8 mouse cellular contexts compared by ENCODE assay signal in genomic region chr11:118355640-118356039, GRCm38 (mm10). TPM values are rescaled to one million over a fixed set of nuclear protein-coding genes. Genes with fewer than 3 reads are reported as not detected.
DNase-seq lines count a peak whose midpoint lies in the region; ATAC-seq and TF ChIP-seq lines count a peak whose summit lies in the region.

Gene Timp2, minus strand, starts transcription at chr11:118355740.

- TF ChIP-seq CTCF in bone marrow macrophage, adult 2 months (IDR thresholded peaks at IDR 0.05; ENCODE audit: low read depth, low read length): no peak

- H3K79me2 ChIP-seq in myocyte (ENCODE audit: control insufficient read depth, insufficient read depth): peaks cover 47% of the 10 kb centered on the region

- no peak for TF ChIP-seq POLR2A in bone marrow macrophage, adult 2 months (IDR thresholded peaks at IDR 0.05; ENCODE audit: borderline replicate concordance, low read depth, low read length)
- no peak for TF ChIP-seq POLR2A in myocyte (IDR thresholded peaks at IDR 0.05; ENCODE audit: insufficient read length, low read depth)

- no peak for ATAC-seq in heart, embryonic 11.5 days (replicated peaks; ENCODE audit: insufficient number of reproducible peaks, low FRiP score, low TSS enrichment)

- DNase-seq in layer of hippocampus, adult 8-10 months (ENCODE audit: low spot score in 2 of 2): no peak
- DNase-seq in layer of hippocampus, adult 9-11 months: no peak
- no peak for DNase-seq in left cerebral cortex, adult 8-10 months (ENCODE audit: low spot score in 2 of 2)
- DNase-seq in cerebellum, adult 11 months: no peak
- DNase-seq in spleen, adult 18-20 months: no peak

- peak within 1 kb of the TSS; percentile 66 for H3K27ac ChIP-seq in bone marrow macrophage, adult 2 months (ENCODE audit: insufficient read depth, low read depth, low read length)
- H3K27ac ChIP-seq in heart, embryonic 11.5 days (ENCODE audit: low read depth, low read length): peak within 1 kb of the TSS; percentile 74

- peak within 1 kb of the TSS; percentile 88 for H3K9ac ChIP-seq in heart, embryonic 11.5 days (ENCODE audit: low read depth, low read length)

- peak within 1 kb of the TSS; percentile 78 for H3ac ChIP-seq in myocyte (ENCODE audit: control insufficient read depth, insufficient read length)

- H3K4me2 ChIP-seq in heart, embryonic 11.5 days: peak within 1 kb of the TSS; percentile 72
- peak within 1 kb of the TSS; percentile 92 for H3K4me2 ChIP-seq in myocyte (ENCODE audit: low read depth)

- peak within 1 kb of the TSS; percentile 77 for H3K4me3 ChIP-seq in bone marrow macrophage, adult 2 months (ENCODE audit: insufficient read depth, low read length)
- peak within 1 kb of the TSS; percentile 72 for H3K4me3 ChIP-seq in heart, embryonic 11.5 days (ENCODE audit: low read depth, low read length)
- peak within 1 kb of the TSS; percentile 70 for H3K4me3 ChIP-seq in myocyte

- no peaks in the 10 kb centered on the region for H3K27me3 ChIP-seq in heart, embryonic 11.5 days (ENCODE audit: control insufficient read depth, insufficient read depth, low read length)
- H3K27me3 ChIP-seq in myocyte (ENCODE audit: control insufficient read depth, insufficient read depth, insufficient read length): no peaks in the 10 kb centered on the region

- no peaks in the 10 kb centered on the region for H3K9me3 ChIP-seq in heart, embryonic 11.5 days (replicated peaks; ENCODE audit: control insufficient read depth, low read length)

- peaks cover 47% of the 10 kb centered on the region for H3K4me1 ChIP-seq in bone marrow macrophage, adult 2 months (ENCODE audit: control insufficient read depth, insufficient read depth, low read length)
- H3K4me1 ChIP-seq in heart, embryonic 11.5 days (ENCODE audit: control insufficient read depth, insufficient read depth, low read length): peaks cover 19% of the 10 kb centered on the region

- WGBS in heart, embryonic 11.5 days (ENCODE audit: insufficient replicate concordance): 35% methylated on average over 6 of the region's 6 CpGs

- 0 out of 2 replicates have a peak, but pooled peaks cover 2% of the 10 kb centered on the region for H3K36me3 ChIP-seq in heart, embryonic 11.5 days (ENCODE audit: control insufficient read depth, insufficient read depth, low read length)
- peaks cover 4% of the 10 kb centered on the region for H3K36me3 ChIP-seq in myocyte (ENCODE audit: control insufficient read depth, insufficient read depth)

TF ChIP-seq in myocyte, 11 proteins besides CTCF, POLR2A, EP300 and RAD21:
- no peak for TF ChIP-seq SRF (IDR thresholded peaks at IDR 0.05; ENCODE audit: control insufficient read depth, insufficient read length, low read depth)
- TF ChIP-seq POLR2AphosphoS2 (IDR thresholded peaks at IDR 0.05; ENCODE audit: insufficient read length, low read depth): no peak
- no peak for TF ChIP-seq E2F4 (IDR thresholded peaks at IDR 0.05; ENCODE audit: insufficient read depth)
- TF ChIP-seq CEBPB (IDR thresholded peaks at IDR 0.05; ENCODE audit: insufficient read depth, poor library complexity, severe bottlenecking): no peak
- TF ChIP-seq MYOD1 (IDR thresholded peaks at IDR 0.05; ENCODE audit: control insufficient read depth in 1 of 3, insufficient read length in 2 of 3, low read depth in 2 of 3): no peak
- no peak for TF ChIP-seq TCF12 (IDR thresholded peaks at IDR 0.05; ENCODE audit: insufficient read depth, poor library complexity, severe bottlenecking)
- TF ChIP-seq MYOG (IDR thresholded peaks at IDR 0.05; ENCODE audit: control insufficient read depth in 1 of 3, insufficient read depth in 1 of 3, insufficient read length in 2 of 3, low read depth in 2 of 3): no peak
- TF ChIP-seq REST (IDR thresholded peaks at IDR 0.05; ENCODE audit: insufficient read depth, insufficient read length): no peak

RNA-seq across cellular contexts. Expression of gene Timp2, which starts in this region (rescaled TPM):
- total RNA-seq in layer of hippocampus, adult 8-10 months (2022): 100 to 1,000 TPM; 225 to 284 (median 259) TPM
- 244 and 247 TPM in 2 replicates for polyA plus RNA-seq in bone marrow macrophage, adult 2 months (2012; ENCODE audit: insufficient read depth, insufficient read length, missing spikeins)
- 46.0 and 50.8 TPM in 2 replicates for polyA plus RNA-seq in heart, embryonic 11.5 days (2014; fragmentation: Nextera tagmentation; extraction: Ambion mirVana)
- total RNA-seq in left cerebral cortex, adult 8-10 months (2022): 100 to 1,000 TPM; 239 to 259 (median 249) TPM
- polyA plus RNA-seq in myocyte (2012; fragmentation: generic; extraction: Trizol): 321 TPM
